Mouse (Mus musculus): ENCODE measurements around the gene Prune2.

- TF ChIP-seq POLR2AphosphoS5 (IDR thresholded peaks at IDR 0.05; ENCODE audit: insufficient replicate concordance, low read depth, low read length): no peak
- TF ChIP-seq CTCF (IDR thresholded peaks at IDR 0.05; ENCODE audit: low read depth, low read length): no peak
Measured at GRCm38 (mm10) chr19:17264481-17265196, 308.7 kb downstream of the Prune2 start.
